Mouse (Mus musculus): ENCODE data around the gene Cacng8.

GRCm38 (mm10) chr7:3373754-3374153 lies 16.7 kb upstream of the Cacng8 start:
- TF ChIP-seq POLR2A (IDR thresholded peaks at IDR 0.05; ENCODE audit: insufficient read depth, low read depth, low read length) = no peak
- no peak for TF ChIP-seq CTCF (IDR thresholded peaks at IDR 0.05)
- TF ChIP-seq EP300 (IDR thresholded peaks at IDR 0.05; ENCODE audit: insufficient read depth, low read depth, low read length) = no peak
